Mouse (Mus musculus) inflammation-experienced regulatory T-cells, adult 6 months (primary cell): ENCODE measurements around the gene Gm19684. TPM values are rescaled to one million over a fixed set of nuclear protein-coding genes. Genes with fewer than 3 reads are reported as not detected.
A peak's percentile ranks its signal among the peaks of the same experiment; 100 is the strongest.
"Not testable (repeated sequence)": the region's sequence is repeated elsewhere in the genome, so short reads cannot be mapped to it uniquely, and the experiment has no call there.

ENCODE experiments used
- ATAC-seq: one replicate; pipeline ENCODE4 v1.8.0; 2017
- polyA plus RNA-seq, 3 experiments: library from polyadenylated mRNA; unstranded; fragments of 100-300 nt; shearing (Covaris generic); gene quantifications; one replicate each; pipeline ENCODE4 v1.2.1; 2017

Gm19684 gene
- polyA plus RNA-seq, 3 experiments from 2014 or later: 1.8 to 5.8 (median 2.4) TPM

DNA sequence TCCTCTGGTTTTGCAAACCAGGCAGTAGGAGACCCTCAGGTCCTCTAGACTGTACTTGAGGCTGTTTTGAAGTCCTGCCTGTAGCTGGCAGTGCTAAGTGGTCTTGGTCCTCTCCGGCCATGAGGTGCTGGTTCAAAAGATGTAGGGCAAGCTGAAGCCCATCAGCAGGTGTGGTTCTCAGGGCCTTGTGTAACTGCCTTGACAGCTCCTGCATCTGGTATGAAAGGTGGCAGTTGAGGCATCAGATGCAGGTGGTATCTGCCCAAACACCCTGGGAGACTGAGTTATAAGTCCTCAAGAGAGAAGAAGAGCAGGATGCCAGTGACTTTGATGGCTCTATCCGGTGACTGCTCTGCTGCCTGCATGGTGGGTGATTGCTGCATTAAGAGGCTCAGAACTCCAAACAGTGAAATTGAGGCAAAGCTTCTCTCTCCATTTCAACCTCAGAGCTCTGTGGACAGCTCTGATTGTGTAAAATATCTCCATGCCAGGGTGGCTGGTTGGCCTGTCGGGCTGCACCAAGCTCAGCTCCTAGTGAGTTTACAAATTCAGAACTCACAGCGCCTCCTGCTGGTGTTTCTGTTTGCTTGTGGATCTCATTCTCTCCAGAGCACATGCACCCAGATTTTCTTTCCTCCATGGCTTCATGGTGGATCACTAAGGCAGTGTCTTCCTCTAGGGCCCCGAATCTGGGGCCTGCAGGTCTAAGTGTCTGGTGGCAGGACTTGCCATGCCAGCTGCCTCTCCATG lies 10.2 kb downstream of the Gm19684 start:
- ATAC-seq: no peak

DNA sequence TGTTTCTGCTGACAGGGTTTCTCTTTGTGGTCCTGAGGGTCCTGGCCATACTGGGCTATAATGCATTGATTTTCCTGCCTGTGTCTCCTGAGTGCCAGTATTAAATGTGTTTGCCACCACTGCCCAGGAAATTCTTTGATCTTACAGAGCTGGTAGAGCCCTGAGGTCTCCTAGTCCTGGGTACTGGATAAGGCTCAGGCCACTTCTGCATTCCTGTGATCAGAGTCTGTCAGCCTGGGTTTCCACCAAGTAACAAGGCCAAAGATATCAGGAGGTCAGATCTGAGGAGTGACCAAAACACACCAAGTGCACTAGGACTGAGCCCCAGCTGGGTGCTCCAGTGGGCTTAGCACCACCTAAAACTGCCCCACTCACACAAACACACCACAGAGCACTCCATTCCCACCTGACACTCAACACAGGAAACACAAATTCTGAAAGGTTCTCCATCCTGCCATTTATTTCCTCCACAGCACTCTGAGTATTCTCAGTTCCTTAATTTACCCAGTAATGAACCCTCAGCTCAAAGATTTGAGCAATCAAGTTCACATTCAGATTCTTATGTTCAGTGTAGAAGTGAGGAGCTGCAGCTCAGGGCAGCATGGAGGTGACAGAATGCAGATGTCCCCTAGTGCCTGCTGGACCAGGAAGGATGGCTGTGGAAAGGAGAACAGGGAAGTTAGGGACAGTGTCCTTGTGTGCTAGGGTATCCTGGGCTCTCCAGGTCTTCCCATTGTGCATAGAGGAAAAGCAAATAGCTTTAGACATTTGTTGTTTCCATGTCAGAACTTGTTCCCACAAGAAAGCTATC lies 14.1 kb downstream of the Gm19684 start:
- not testable (repeated sequence) for ATAC-seq

DNA sequence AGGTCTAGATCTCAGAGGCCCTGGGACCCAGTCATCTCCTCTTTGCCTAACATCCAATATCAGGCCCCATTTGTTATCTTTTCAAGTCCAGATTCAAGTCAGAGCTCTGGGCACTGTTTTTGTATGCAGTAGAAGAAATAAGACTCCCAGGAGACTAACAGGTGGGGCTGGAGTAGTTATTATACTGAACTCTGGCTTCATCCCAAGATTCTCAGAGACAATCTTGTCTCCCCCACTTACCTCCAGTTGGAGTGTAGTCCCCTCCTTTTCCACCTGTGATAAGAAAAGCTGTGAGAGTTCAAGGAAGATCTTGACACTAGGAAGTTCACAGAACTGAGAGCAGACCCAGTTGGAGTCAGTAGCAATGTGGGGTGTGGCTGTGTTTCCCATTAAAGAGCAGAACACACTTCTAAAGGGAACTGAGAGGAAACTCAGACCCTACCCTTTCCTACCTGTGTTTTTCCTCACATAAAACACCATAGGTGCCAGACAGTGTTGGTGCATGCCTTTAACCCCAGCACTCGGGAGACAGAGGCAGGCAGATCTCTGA lies 14.9 kb downstream of the Gm19684 start:
- ATAC-seq: not testable (repeated sequence)

DNA sequence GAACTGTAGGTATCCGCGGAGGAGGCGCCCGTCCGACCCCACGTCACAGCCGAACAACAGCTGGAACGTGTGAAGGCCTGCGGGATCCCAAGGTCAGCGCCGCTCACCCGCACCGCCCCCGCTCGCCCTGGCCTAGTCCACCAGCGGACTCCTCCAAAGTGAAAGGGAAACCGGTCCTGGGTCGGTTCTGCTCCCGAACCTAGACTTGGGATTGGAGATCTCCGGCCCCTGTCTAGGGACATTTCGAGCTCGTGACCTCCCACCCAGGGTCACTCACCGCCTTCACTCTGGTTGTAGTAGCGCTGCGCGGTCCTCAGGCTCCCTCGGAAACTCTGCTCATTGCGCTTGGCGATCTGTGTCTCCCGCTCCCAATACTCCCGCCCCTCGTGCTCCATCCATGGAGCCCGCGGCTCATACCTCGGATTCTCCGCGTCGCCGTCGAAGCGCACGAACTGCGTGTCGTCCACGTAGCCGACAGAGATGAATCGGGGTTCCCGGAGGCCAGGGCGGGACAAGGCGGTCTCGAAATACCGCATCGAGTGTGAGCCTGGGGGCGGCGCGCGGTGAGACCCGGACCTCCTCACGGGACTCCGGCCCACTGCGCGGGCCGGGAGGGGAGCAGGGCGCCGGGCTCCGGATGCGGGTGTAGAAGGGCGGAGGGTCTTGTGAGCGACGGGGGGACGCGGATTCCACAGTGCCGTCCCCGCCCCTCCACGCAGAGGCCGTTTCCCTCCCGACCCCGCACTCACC lies 23.8 kb downstream of the Gm19684 start:
- ATAC-seq: peak; percentile 61

DNA sequence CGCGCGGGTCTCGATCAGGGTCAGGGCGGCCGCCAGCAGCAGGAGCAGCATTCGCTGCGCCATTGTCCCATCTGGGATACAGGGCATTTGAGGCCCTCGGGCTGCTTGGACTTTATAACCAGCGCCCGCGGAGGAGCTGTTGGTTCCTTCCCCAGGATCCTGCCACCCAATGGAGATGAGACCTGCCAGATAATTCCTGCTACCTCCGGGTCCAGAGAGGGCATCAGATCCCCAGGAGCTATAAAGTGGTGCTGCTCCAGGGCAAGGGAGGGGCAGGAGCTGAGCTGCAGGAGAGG lies 24.3 kb downstream of the Gm19684 start:
- ATAC-seq: not testable (repeated sequence)

DNA sequence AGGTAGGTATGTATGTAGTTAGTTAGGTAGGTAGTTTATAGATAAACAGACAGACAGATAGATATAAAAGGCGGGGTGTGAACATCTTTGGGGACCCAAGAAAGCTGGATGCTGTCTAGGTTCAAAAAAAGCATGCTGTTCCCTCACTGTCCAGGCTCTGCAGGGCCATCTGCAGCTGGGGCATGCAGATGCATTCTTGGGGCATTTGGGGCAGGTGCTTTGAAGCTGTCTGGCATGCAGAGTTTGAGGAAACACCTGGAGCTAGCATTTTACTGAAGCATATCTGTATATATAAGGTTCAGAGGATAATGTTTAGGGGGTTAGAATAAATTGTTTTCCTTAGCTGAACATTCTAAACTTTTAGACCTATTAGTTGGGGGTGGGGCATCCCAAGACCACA lies 25.5 kb downstream of the Gm19684 start:
- not testable (repeated sequence) for ATAC-seq

DNA sequence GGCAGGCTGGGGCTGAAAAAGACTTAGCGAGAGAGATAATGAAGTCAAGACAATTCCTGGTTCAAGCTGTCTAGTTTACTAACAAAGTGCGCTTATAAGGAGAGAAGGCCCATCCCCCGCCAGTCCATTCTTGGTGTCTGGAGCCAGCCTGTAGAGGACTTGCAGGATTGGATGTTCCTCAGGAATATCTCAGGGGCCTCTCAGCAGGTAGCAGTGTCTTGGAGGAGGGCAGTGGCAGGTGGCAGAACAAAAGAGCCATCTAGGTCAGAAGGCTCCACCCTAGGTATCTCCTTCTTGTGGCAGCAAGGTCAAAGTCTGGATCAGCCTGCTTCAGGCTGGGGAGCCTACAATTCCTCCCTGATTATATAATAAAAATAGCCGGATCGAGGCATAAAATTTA lies 27.0 kb downstream of the Gm19684 start:
- ATAC-seq: not testable (repeated sequence)

DNA sequence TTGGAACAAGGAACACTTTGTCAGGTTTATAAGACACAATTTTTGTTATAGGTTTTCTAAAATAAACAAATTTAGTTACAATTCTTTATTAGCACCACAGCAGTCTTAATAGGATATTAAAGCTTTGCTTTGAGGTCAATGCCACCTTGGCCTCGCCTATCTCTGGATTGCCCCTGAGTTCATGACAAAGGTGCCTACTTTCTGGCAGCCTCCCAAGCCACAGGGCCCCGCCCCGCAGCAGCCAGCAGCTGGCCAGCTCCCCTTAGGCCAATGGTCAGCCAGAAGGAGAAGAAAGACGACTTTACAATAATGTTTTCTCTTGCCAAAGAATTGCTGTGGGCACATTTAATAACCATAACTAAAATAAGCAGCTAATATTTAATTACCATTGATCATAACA lies 29.7 kb downstream of the Gm19684 start:
- ATAC-seq: not testable (repeated sequence)

DNA sequence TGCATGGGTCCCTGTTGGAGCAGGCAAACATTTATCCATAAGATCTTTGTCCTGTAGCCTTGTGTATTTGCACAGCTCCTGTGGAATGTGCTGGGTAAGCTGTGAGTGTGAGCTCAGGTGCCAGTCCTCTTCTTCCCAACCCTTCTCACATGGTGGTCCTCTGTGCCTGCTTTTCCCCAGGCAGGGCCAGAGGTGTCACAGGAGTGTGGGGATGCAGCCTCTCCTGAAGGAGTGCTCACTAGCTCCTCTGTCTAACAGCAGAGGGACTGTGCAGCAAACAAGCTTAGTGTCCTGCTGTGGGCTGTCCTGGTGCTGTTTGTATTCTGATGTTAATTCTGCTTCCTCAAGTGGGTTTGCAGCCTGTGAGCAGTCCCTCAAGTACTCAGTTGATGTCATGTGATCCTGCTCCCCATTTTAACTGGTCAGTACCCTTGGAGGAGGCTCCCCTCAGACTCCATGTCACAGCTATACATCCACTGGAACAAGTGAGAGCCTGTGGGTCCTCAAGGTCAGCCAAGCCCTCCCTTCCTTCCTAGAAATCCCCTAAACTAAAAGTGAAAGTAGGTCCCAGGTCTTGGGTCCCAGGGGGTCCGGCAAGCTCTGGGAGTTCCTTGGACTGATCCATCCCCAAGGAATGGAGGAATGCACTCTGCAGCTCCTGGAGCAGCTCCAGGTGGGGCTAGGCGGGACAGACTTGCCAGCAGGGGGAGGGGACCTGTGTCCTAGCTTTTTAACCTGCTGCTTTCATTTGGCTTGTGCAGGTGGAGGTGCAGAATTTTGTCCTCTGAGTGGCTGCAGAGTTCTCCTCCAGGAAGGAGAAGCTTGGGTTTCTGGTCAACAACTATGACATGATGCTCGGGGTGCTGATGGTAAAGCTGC lies 33.0 kb downstream of the Gm19684 start:
- no peak for ATAC-seq

DNA sequence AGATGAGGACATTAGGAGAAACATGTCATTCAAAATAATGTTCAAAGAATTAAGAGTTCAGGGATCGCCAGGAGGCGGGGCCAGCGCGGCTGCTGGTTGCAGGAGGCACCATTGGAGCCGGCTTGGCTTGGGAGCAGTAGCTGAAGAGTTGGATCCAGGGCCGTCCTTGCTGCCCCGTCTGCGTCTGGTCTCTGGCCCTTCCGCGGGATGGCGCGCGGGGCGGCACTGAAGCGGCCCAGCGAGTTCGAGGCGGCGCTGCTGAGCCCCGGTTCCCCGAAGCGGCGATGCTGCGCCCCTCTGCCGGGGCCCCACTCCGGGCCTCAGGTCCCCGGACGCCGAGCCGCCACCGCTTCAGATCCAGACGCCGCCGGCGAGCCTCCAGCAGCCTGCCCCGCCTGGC lies 36.3 kb downstream of the Gm19684 start:
- ATAC-seq: not testable (repeated sequence)

DNA sequence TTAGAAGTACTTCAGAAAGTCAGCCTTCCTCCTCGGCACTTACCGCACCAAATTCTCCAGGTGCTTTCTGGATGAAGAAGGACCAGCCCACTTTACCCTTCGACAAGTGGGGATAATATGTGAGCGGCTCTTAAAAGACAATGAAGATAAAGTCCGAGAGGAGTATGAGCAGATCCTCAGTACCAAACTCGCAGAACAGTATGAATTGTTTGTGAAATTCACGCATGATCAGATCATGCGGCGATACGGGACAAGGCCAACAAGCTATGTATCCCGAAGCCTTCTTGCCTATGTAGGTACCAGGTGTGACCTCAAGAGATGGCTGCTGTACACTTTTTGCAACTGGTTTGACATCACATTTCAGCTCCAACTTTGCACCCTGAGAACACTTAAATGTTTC lies 36.8 kb downstream of the Gm19684 start:
- ATAC-seq: not testable (repeated sequence)

DNA sequence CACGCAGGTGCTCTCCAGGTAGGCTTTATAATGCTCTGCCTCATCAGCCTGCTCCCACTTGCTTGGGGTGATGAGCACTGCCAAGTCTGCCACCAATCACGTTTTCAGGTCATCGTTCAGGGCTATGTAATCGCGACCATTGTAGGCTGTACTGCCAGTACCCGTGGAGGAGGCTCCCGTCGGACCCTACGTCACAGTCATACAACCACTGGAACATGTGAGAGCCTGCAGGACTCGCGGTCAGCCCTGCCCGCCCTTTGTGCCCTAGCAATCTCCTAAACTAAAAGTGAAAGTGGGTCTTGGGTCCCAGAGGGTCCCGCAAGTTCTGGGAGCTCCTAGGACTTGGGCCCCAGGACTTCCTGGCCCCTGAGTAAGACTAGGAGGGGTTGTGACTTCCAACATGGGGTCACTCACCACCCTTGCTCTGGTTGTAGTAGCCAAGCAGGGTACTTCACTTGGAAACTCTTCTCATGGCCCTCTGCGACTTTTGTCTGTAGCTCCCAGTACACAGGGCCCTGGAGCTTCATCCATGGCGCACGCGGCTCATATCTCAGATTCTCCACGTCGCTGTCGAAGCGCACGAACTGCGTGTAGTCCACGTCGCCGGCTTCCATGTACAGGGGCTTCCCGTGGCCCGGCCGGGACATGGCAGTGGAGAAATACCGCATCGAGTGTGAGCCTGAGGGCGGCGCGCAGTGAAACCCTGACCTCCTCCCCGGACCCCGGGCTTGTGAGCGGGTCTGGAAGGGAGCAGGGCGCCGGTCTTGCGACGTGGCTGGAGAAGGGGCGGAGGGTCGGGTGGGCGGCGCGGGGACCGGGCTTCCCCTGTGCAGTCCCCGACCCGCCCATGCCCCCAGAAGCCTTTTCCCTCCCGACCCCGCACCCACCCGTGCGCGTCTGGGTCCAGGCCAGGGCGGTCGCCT lies 39.9 kb downstream of the Gm19684 start:
- peak; percentile 21 for ATAC-seq

DNA sequence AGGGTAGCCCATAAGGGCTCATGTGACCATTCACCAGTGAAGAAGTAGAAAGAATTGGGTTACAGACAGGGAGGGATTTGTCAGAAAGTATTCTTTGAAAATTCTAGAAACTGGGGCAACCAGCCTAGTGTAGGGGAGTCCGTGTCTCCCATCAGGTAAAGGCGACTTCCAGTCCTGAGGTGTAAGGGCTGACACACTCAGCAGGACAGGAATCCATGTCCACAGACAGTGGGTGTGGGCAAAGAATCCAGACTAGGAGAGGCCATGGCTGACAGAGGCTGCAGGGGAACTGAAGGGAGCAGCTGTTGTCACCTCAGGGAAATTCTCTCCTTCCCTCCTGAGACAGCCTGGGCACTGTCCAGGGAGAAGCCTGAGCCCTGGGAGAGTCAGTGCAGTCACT lies 45.4 kb downstream of the Gm19684 start:
- not testable (repeated sequence) for ATAC-seq

DNA sequence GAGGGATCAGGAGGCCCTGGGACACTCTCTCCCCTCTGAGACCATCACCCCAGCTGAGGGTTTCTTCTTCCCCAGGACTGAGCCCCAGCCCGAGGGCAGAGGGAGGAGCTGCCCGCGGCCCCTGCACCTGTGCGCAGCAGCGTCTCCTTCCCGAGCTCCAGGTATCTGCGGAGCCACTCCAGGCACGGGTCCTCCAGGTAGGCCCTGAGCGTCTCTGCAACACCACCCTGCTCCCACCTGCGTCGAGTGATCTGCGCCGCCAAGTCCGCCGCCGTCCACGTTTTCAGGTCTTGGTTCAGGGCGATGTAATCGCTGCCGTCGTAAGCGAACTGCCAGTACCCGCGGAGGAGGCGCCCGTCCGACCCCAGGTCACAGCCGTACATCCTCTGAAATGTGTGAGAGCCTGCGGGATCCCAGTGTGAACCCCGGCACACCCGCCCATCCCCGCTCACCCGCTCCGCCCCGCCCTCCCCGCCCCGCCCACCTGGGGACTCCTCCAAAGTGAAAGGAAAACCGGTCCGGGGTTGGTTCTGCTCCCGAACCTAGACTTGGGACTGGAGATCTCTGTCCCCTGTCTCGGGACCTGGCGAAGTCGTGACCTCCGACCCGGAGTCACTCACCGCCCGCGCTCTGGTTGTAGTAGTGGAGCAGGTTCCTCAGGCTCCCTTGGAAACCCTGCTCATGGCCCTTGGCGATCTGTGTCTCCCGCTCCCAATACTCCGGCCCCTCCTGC lies 46.0 kb downstream of the Gm19684 start:
- ATAC-seq: peak; percentile 76

DNA sequence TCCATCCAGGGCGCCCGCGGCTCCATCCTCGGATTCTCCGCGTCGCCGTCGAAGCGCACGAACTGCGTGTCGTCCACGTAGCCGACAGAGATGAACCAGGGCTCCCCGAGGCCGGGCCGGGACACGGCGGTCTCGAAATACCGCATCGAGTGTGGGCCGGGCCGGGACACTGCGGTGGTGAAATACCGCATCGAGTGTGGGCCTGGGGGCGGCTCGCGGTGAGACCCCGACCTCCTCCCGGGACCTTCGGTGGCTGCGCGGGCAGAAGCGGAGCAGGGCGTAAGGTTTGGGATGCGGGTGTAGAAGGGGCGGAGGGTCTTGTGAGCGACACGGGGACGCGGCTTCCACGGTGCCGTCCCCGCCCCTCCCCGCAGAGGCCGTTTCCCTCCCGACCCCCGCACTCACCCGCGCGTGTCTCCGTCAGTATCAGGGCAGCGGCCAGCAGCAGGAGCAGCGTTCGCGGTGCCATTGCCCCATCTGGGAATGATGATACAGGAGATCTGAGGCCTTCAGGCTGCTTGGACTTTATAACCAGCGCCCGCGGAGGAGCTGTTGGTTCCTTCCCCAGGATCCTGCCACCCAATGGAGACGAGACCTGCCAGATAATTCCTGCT lies 46.7 kb downstream of the Gm19684 start, which contains the start of gene Gm8909:
Gm8909 (minus strand) TSS at position 499 of the 614 bp plus-strand sequence.
- ATAC-seq: no peak

DNA sequence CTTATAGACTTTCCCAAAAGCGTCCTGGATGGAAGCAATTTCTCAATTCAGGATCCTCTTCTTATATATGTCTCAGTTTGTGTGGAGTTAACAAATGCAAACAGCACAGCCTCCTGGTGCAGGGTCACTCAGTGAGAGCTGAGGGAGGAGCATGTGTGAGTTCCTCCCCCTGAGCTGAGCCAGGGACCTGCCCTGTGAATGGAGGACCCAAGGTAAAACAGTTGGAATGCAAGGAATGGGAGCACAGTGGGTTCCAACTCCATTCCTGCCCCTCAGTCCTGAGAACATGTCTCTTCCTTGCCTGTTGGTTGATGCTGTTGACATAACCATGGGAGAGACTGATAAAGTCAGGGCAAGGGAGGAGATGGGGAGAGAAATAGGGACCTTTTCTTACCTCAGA lies 47.6 kb downstream of the Gm19684 start:
- ATAC-seq: not testable (repeated sequence)

DNA sequence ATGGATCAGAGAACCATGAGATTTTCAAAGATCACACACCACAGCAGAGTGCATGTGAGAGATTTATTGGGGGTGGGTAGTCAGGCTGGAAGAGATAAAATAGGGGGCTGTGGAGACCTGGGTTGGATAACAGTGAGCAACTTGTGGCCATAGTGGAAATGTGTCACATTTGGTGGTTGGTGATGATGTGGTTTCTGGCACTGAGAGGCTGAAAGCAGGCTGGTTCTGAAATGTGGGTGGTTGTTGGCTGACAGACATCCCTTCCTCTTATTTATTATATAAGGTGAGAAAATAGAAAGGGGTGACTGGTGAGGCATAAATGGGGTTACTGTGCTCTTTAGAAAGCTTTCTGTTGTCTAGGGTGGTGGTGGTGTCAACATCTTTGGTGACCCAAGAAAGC lies 48.3 kb downstream of the Gm19684 start:
- ATAC-seq: no peak

DNA sequence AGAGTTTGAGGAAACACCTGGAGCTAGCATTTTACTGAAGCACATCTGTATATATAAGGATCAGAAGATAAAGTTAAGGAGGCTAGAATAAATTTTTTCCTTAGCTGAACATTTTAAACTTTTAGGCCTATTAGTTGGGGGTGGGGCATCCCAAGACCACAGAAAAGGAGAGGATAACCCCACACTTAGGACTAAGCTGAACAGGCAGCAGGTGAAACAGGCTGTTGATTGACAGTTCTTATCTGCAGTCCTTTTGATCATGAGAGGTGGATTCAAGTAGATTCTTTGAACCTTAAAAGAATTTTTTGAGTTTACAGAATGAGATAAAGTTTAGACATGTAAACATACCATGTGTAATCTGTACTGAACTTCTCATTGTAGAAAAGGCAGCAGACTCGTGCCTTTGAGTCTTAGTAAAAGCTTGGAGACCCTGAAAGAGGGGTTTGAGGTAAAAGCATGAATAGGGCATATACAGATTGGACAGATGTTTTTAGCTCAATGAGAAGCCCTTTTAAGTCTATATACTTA lies 48.9 kb downstream of the Gm19684 start:
- ATAC-seq: no peak

DNA sequence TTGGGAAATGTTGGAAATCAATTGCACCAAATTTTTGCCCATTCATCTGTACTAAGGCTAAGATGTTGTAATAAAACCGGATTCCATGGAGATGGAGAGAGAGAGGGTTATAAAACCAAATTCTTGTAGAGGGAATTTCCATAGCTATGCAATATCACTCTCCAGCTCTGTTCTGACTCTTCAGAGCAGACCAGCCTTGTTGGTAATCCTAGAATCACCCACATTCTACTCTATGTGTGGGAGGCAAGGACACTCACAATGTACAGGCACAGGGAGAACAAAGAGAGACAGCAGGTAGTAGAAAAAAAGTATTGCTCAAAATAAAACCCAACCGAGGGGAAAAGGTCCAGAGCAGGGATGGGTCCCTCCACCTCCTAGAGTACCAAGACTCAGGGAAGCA lies 54.7 kb downstream of the Gm19684 start:
- not testable (repeated sequence) for ATAC-seq
